Mouse (Mus musculus) granulocyte monocyte progenitor cell, adult 5-6 weeks (primary cell): ENCODE results near the gene Hk2. TPM values are rescaled to one million over a fixed set of nuclear protein-coding genes. Genes with fewer than 3 reads are reported as not detected.
"Not testable (repeated sequence)": the region's sequence is repeated elsewhere in the genome, so short reads cannot be mapped to it uniquely, and the experiment has no call there.

ENCODE experiments used
- ATAC-seq: replicated peaks from 2 replicates; pipeline ENCODE4 v1.8.0; 2016; ENCODE audit warnings: mild to moderate bottlenecking, moderate TSS enrichment, inconsistent platforms; ENCODE audit not compliant: poor library complexity, severe bottlenecking
- total RNA-seq, 2 experiments: library from RNA; stranded (forward) in 1 of 2; stranded (reverse) in 1 of 2; fragments of 200-712, 200-1000 nt in 1 of 2; fragments of >200 nt in 1 of 2; fragmentation: Nextera tagmentation in 1 of 2; gene quantifications; 2 replicates each; pipeline ENCODE4 v1.2.3; 2014 to 2017

The Hk2 gene
- total RNA-seq, 2 experiments from 2014 or later, result 38.6 to 76.5 TPM

GRCm38 (mm10) chr6:82701296-82701695, 73.0 kb downstream of the Hk2 start:
- no peak for ATAC-seq

GRCm38 (mm10) chr6:82699831-82700230, 74.4 kb downstream of the Hk2 start:
- ATAC-seq, result no peak

GRCm38 (mm10) chr6:82696736-82697135, 77.5 kb downstream of the Hk2 start:
- ATAC-seq, result no peak

DNA sequence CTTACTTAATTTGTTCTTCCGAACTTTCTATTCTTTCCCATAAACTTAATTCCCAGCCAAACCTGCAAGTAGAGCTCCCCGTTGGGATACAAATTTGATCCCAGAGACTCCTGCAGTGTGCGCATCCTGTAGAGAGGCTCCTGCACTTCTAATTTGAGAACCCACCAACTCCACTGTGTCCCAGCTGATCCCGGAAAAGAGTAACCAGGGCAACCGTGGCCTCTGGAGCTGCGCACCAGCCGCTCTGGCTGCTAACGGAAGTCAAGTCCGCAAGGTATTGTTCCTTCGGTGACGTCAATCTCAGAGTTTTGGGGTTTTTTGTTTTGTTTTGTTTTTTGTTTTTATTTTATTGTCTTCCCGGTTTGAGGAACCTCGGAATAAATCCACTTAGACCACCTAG, 79.6 kb downstream of the Hk2 start:
- ATAC-seq, result no peak

DNA sequence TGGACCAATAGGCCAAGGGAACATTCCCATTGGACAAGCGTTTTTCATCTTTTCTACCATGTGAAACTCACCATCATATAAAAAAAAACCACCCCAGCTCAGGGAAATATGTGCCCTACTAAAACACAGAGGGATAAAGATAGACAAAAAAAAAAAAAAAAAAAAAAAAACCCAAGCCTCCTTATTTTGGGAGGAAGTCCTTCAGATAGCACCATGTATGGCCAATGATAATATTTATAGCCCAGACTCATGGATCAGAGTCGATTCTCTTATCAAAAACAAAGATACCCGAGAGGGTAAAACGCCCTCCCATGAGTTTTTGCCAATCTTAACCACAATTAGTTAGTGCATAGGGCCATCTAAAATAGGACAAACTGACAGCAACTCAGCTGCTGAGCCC, 84.8 kb downstream of the Hk2 start:
- no peak for ATAC-seq

GRCm38 (mm10) chr6:82688586-82688985, 85.7 kb downstream of the Hk2 start:
- ATAC-seq, result not testable (repeated sequence)

GRCm38 (mm10) chr6:82684136-82684535, 90.1 kb downstream of the Hk2 start:
- ATAC-seq, result no peak

DNA sequence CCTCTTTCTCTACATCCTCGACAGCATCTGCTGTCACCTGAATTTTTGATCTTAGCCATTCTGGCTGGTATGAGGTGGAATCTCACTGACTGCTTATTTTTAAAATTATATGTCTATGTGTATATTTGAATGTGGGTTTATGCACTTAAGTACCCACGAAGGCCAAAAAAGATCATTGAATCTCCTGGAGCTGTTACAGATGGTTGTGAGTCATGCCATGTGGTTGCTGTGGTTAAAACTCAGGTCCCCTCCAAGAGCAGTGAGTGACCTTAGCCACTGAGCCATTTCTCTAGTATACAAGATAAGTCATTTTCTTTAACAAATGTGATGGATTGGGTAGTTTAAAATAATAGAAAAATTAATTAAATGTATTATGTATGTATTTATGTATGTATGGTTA, 95.0 kb downstream of the Hk2 start:
- not testable (repeated sequence) for ATAC-seq

DNA sequence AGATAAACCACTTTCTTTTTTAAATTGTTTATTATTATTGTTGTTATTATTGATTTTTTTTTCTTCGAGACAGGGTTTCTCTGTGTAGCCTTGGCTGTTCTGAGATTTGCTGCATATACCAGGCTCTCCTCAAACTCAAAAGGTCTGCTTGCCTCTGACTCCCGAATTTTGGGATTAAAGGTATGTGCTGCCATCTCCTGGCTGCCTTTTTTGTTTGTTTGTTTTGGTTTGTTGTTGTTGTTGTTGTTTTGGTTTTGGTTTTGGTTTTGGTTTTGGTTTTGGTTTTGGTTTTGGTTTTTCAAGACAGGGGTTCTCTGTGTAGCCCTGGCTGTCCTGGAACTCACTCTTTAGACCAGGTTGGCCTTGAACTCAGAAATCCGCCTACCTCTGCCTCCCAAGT, 96.6 kb downstream of the Hk2 start:
- ATAC-seq, result not testable (repeated sequence)

Other genes starting within 250 kb of the Hk2 start
- 56.5 and 86.2 TPM in 2 replicates for gene Pole4, start 69.1 kb downstream of the Hk2 start, total RNA-seq (2014; fragmentation: Nextera tagmentation)
- gene Pole4, start 69.1 kb downstream of the Hk2 start, total RNA-seq (2017), result 48.2 and 49.2 TPM in 2 replicates
- not detected in 2 replicates for gene Sema4f, start 165.3 kb upstream of the Hk2 start, total RNA-seq (2014; fragmentation: Nextera tagmentation)
- gene Sema4f, start 165.3 kb upstream of the Hk2 start, total RNA-seq (2017), result not detected in 2 replicates
- gene M1ap, start 172.4 kb upstream of the Hk2 start, total RNA-seq (2014; fragmentation: Nextera tagmentation), result 2.2 TPM in 1 of 2 replicates, not detected in the other
- 2.7 and 6.3 TPM in 2 replicates for gene M1ap, start 172.4 kb upstream of the Hk2 start, total RNA-seq (2017)